Mouse (Mus musculus): ENCODE data around the gene Acvr1b.

Gene Acvr1b

GRCm38 (mm10) chr15:101173421-101174211 is at the start of gene Acvr1b:
Gene Acvr1b, plus strand, starts transcription at chr15:101174067.
- peak; percentile 73 to 81 for DNase-seq (ENCODE audit: low spot score in 2 of 2)

GRCm38 (mm10) chr15:101125561-101125960 is 48.3 kb upstream of the Acvr1b start:
- DNase-seq (ENCODE audit: low spot score in 2 of 2): no peak

- DNase-seq (ENCODE audit: low spot score in 2 of 2): no peak
Observed at GRCm38 (mm10) chr15:101126876-101127544, 46.9 kb upstream of the Acvr1b start.

- DNase-seq (ENCODE audit: low spot score in 2 of 2): no peak
Observed at GRCm38 (mm10) chr15:101128181-101129089, 45.4 kb upstream of the Acvr1b start, which contains the start of gene Acvrl1. Gene Acvrl1, plus strand, starts transcription at chr15:101128522.

DNA sequence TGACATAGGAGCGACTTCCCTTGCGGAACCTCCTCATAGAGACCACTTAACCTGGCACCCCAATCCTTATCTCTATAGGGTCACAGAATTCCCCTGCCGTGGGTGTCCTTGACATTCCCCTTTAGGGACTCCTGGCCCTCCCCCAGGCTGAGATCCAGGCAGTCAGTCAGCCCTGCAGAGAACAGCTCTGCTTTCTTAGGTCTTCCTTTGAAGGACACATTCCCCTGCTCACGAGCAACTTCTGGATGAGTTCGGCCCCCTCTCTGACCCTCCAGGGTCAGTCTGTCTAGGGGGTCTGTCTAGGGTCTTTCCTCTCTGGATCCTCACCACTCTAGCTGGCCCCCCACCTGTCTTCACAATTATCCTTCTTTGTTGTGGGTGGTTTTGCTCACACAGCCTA is 44.5 kb upstream of the Acvr1b start:
- no peak for DNase-seq (ENCODE audit: low spot score in 2 of 2)

DNA sequence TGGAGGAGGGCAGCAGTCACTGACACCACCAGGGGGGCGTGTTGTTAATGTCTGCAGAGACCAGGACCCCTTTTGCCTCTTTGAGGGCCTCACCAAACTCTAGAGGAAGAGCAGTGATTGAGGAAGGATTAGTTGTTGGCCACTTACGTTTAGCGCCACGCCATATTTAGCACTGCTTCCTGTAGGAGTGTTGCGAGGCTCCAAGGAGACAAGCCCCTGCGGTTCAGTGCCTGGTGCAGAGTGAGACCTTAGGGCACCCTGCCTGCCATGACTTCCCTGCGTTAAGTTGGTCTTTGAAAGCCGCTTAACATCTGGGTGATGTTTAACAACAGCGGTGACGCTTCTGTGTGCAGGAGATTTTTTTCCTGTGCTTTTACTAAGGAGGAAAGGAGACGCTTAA is 42.4 kb upstream of the Acvr1b start:
- DNase-seq (ENCODE audit: low spot score in 2 of 2): no peak

- no peak for DNase-seq (ENCODE audit: low spot score in 2 of 2)
Observed at GRCm38 (mm10) chr15:101132041-101132440, 41.8 kb upstream of the Acvr1b start.

DNA sequence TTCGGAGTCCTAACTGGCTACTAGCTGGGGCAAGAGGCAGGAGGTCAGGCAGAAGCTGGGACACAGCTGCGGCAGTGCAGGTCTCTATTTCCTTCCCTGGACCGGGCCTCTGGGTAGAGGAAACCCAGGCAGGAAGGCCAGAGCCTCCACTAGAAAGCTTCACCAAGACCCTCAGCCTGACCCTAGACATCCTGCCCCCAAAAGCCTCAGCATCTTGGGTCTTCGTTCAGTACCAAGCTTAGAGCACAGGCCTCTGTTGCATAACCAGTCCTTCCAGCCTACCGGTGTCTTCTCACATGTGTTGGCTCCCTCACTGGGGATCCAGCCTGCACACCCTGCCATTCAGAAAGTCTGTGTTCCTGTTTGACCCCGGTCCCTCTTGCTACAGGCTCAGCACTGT is 41.1 kb upstream of the Acvr1b start:
- DNase-seq (ENCODE audit: low spot score in 2 of 2): no peak

GRCm38 (mm10) chr15:101133993-101134704 is 39.7 kb upstream of the Acvr1b start:
- no peak for DNase-seq (ENCODE audit: low spot score in 2 of 2)

- DNase-seq (ENCODE audit: low spot score in 2 of 2): no peak
Observed at GRCm38 (mm10) chr15:101135405-101135804, 38.5 kb upstream of the Acvr1b start.

- DNase-seq (ENCODE audit: low spot score in 2 of 2): no peak
Observed at GRCm38 (mm10) chr15:101137455-101137854, 36.4 kb upstream of the Acvr1b start.

DNA sequence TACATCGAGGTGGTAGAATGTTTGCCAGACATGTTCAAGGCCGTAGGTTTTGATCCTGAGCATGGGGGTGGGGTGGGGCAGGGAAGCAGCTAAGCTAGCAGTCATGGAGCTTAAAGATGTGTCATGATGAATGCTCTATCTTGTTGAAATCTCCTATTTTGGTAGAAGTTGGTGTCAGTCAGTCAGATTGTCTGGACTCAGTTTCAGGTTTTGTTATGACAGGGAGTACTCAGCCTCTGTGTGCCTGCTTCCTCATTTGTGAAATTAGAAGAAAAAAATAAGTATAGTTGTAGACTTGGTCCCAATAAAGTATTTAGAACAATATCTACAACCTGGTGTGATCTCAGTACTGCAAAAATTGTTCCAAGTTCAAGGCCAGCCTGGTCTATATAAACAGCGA is 35.2 kb upstream of the Acvr1b start:
- DNase-seq (ENCODE audit: low spot score in 2 of 2): no peak

GRCm38 (mm10) chr15:101139885-101140284 is 34.0 kb upstream of the Acvr1b start:
- DNase-seq (ENCODE audit: low spot score in 2 of 2): no peak

DNA sequence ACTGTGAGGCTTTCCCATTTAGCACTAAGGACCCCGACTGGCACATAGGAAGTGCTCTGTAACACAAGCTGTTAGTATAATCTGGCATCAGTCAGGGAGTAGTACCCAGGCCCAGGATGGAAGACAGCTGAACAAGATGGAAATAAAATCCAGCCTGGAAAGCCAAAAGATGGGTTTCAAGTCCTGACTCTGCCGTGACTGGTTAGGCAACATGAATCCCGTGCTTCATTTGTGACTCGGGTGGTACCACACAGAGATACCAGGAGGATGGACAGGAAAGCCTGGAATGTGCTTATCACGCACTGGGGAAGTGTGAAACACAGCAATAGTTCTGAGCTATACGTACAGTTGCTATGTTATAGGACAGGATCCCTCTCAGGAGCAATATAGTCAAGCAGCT is 33.3 kb upstream of the Acvr1b start:
- DNase-seq (ENCODE audit: low spot score in 2 of 2): no peak

DNA sequence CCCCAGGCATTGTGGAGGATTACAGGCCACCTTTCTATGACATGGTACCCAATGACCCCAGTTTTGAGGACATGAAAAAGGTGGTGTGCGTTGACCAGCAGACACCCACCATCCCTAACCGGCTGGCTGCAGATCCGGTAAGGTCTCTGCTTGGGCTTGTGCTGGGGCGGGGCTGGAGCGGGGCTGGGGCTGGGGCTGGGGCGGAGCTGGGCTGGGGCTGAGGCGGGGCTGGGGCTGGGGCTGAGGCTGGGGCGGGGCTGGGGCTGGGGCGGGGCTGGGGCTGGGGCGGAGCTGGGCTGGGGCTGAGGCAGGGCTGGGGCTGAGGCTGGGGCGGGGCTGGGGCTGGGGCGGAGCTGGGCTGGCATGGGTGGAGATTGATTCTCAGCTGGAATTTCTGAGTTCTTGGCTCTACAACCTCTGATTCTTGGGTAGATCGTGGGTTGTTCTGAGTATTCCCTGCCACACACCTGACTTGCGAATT is 32.8 kb upstream of the Acvr1b start:
- no peak for DNase-seq (ENCODE audit: low spot score in 2 of 2)

GRCm38 (mm10) chr15:101142672-101143071 is 31.2 kb upstream of the Acvr1b start:
- no peak for DNase-seq (ENCODE audit: low spot score in 2 of 2)

DNA sequence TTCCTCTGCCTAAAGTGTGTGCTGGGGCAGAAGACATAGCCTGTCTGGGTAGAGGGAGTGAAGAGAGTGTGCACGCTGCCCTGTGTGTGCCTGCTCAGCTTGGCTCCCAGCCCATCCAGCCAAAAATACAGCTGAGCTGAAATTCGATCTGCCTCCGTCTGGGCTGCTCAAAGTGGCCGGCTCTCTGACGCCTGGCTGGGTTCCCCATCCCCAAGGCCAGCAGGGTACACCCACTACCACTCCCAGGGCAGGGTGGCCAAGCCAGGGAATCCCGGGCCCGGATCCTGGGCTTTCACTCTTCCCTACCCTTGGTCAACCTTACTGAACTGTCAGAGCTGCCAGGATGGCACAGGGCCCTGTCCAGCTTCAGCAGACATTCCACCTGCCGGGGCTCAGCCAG is 30.4 kb upstream of the Acvr1b start:
- DNase-seq (ENCODE audit: low spot score in 2 of 2): no peak

DNA sequence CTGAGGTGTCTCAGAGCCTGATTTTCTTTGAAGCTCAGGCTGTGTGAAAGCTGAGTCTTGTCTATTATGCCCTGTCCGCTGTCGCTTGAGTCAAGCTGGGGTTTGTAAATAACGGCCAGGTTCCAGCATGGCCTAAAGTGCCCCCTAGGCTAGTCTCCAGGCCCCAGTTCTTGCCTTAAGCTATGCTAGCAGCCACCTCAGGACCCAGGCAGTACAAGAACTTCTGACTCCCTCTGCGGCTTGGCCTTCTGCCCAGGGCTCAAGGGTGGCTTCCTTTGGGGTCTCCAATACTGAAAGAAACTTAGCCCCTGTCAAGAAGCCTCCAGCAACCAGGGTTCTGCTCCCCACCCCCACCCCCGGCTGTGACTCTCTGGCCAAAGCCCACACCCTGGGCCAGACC is 29.7 kb upstream of the Acvr1b start:
- DNase-seq (ENCODE audit: low spot score in 2 of 2): no peak

- no peak for DNase-seq (ENCODE audit: low spot score in 2 of 2)
Observed at GRCm38 (mm10) chr15:101144779-101145178, 29.1 kb upstream of the Acvr1b start.

GRCm38 (mm10) chr15:101145424-101146099 is 28.3 kb upstream of the Acvr1b start:
- DNase-seq (ENCODE audit: low spot score in 2 of 2): peak; percentile 71 to 84

Data from spleen, postnatal 14 days (tissue).